Mouse (Mus musculus) liver, adult 2 months (tissue): ENCODE measurements at regions not wholly inside any gene's neighbourhood (a gene's known extent, or its start where the extent isn't known, plus 50 kb on each side); places are given as distances from the start of the nearest gene placed in this dataset.

ENCODE experiments used
- DNase-seq: peaks from one replicate; pipeline ENCODE4 v3.0.0-alpha.2; 2011; ENCODE audit warnings: low read depth, low spot score; ENCODE audit errors: extremely low read depth
- H3K27ac ChIP-seq: fragments of 200-500 bp; replicated peaks from 2 replicates; pipeline ENCODE4 v1.5.1; 2012; ENCODE audit warnings: low read depth, mild to moderate bottlenecking, control low read depth, inconsistent platforms, low read length; ENCODE audit not compliant: insufficient read depth
- H3K27me3 ChIP-seq: fragments of 200-500 bp; 2 replicates; pipeline ENCODE4 v1.6.1; 2012; ENCODE audit warnings: mild to moderate bottlenecking, moderate library complexity, low read length, inconsistent platforms; ENCODE audit not compliant: control insufficient read depth, insufficient read depth
- H3K36me3 ChIP-seq: fragments of 200-500 bp; 2 replicates; pipeline ENCODE4 v1.6.1; 2012; ENCODE audit warnings: low read length, inconsistent platforms; ENCODE audit not compliant: control insufficient read depth, insufficient read depth
- H3K4me1 ChIP-seq: fragments of 200-500 bp; 2 replicates; pipeline ENCODE4 v1.6.1; 2011; ENCODE audit warnings: low read length; ENCODE audit not compliant: control insufficient read depth, insufficient read depth
- H3K4me3 ChIP-seq: fragments of 200-500 bp; 2 replicates; pipeline ENCODE4 v1.5.1; 2011; ENCODE audit warnings: low read depth, mild to moderate bottlenecking, control low read depth, low read length, moderate library complexity; ENCODE audit not compliant: insufficient read depth
- H3K79me2 ChIP-seq: fragments of 200-500 bp; 2 replicates; pipeline ENCODE4 v1.6.1; 2012; ENCODE audit warnings: inconsistent platforms, mild to moderate bottlenecking, low read length, moderate library complexity; ENCODE audit not compliant: control insufficient read depth, insufficient read depth
- H3K9ac ChIP-seq: fragments of 200-500 bp; 2 replicates; pipeline ENCODE4 v1.6.1; 2012; ENCODE audit warnings: low read depth, mild to moderate bottlenecking, control low read depth, inconsistent platforms, low read length
- CTCF ChIP-seq: fragments of 200-500 bp; IDR thresholded peaks from 2 replicates; pipeline ENCODE4 v1.5.1; 2011; ENCODE audit warnings: low read depth, low read length, control low read depth
- POLR2A ChIP-seq: fragments of 200-500 bp; IDR thresholded peaks from 2 replicates; pipeline ENCODE4 v1.6.1; 2011; ENCODE audit warnings: low read length, control low read depth; ENCODE audit not compliant: insufficient read depth; ENCODE audit errors: extremely low read depth
- WGBS: fragments of 180-500 bp; shearing (Covaris S2); methylation state at CpG from one replicate; pipeline ENCODE4 v1.1.7; 2018; 5-methylcytosine and 5-hydroxymethylcytosine counted together

DNA sequence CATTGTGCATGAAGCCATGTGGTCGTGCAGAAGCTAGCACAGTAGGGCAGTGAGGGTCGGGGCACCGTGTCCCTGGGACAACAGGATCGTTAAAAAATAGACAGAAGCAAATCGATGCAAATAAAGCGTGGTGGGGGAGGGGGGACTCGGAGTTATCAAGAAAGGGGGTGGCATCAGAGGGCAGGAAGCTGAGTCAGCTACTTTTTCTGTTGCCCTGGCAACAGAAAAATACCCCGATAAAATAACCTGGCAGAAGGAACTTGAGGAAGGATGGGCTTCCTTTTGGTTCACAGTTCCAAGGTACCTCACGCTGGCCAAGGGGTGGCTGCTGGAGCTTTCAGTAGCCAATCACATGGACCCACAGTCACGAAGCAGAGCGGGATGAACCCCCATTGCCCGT, 176.4 kb downstream of the Dact1 start:
- no peaks in the 10 kb centered on the region for H3K36me3 ChIP-seq
- no peaks in the 10 kb centered on the region for H3K27me3 ChIP-seq
- no peaks in the 10 kb centered on the region for H3K4me1 ChIP-seq
- DNase-seq, result no peak
- H3K4me3 ChIP-seq, result no peak overlapping the region
- 91% methylated on average over 12 of the region's 12 CpGs for whole genome bisulfite sequencing
- no peak for TF ChIP-seq POLR2A
- no peak for TF ChIP-seq CTCF
- no peaks in the 10 kb centered on the region for H3K79me2 ChIP-seq
- H3K9ac ChIP-seq, result no peak overlapping the region
- H3K27ac ChIP-seq, result no peak overlapping the region

DNA sequence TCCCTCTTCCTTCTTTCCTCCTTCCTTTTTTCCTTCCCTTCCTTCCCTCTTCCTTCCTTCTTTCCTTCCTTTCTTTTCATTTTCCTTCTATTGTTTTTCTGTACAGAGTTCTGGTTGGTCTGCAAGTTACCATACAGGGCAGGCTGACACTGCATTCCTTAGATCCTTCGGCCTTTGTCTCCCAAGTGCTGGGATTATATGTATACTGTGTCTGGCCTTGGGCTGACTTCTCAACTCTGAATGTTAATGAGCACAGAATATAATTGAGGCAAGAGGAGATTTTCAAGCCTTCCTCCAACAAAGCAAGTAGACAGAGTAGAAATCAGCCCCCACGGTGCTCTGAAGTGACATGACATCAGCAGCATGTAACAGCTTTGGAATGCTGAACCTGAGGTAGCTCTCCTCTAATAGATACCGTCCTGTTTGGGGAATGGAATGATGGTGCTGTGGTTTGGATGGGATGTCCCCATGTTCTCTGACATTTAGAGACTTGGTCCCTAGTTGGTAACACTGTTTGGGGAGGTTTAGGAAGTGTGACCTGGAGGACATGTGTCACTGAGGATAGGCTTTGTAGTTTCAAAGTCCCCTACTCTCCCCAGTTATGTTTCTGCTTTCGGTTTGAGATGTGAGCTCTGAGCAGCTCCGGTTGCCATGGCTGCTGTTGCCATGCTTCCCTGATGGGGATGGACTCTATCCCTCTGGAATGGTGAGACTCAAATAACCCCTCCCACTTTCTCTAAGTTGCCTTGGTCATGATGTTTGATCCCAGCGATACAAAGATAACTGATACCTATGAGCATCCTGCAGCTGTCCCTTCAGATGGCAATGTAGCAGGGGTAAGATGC, 178.1 kb downstream of the Dact1 start:
- TF ChIP-seq POLR2A (no peak), CTCF (no peak)
- Histone ChIP-seq H3K36me3 (no peaks in the 10 kb centered on the region), H3K9ac (no peak overlapping the region), H3K27me3 (no peaks in the 10 kb centered on the region), H3K27ac (no peak overlapping the region), H3K4me1 (no peaks in the 10 kb centered on the region), H3K79me2 (no peaks in the 10 kb centered on the region), H3K4me3 (no peak overlapping the region)
- no peak for DNase-seq
- 82% methylated on average over 6 of the region's 6 CpGs for WGBS

DNA sequence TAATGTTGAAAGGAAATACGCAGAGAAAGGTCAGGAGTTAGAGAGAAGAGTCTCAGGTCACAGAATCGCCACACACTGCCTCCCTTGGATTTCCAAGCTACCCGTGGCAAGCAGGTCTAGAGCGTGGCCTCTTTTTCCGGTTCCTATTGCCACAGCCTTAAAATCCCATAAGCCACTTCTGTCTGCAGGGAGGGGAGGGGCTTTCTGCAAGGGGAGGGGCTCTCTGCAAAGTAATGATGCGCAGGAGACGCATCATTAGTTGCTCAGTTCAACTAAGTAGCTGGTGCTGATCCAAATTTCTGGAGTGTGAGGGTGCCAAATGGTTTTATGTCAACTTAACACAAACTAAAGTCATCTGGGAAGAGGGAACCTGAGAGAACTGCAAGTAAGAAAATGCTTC, 179.6 kb downstream of the Dact1 start:
- Histone ChIP-seq H3K27me3 (no peaks in the 10 kb centered on the region), H3K9ac (no peak overlapping the region), H3K36me3 (no peaks in the 10 kb centered on the region), H3K27ac (no peak overlapping the region), H3K4me3 (no peak overlapping the region), H3K4me1 (no peaks in the 10 kb centered on the region), H3K79me2 (no peaks in the 10 kb centered on the region)
- WGBS, result 87% methylated on average over 7 of the region's 7 CpGs
- DNase-seq, result no peak
- TF ChIP-seq POLR2A, result no peak
- TF ChIP-seq CTCF, result no peak

DNA sequence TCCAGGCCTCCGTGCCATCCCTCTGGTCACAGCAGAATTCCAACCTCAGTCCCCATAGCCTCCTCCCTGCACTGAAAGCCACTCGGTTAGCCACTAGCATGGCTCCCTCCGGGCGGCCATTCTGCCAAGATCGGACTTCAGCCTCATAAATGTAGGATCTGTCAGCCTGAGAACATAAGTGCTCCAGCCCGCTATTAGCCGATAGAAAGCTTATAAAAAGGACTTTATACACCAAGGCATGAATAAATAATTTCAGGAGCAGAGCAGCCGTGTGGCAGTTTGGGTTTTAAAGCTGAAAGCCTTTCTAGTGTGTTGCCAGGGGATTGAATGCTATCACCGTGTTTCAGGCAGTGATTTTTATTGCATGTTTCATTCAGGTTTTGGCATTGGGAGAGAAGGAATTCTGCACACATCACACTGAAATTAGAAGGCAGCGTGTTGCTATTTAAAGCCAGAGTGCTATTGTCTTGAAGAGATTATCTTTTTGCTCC, 185.2 kb downstream of the Dact1 start:
- H3K79me2 ChIP-seq, result no peaks in the 10 kb centered on the region
- WGBS, result 91% methylated on average over 10 of the region's 10 CpGs
- TF ChIP-seq CTCF, result no peak
- no peak for TF ChIP-seq POLR2A
- no peaks in the 10 kb centered on the region for H3K27me3 ChIP-seq
- H3K27ac ChIP-seq, result no peak overlapping the region
- no peak overlapping the region for H3K9ac ChIP-seq
- no peak overlapping the region for H3K4me3 ChIP-seq
- no peaks in the 10 kb centered on the region for H3K36me3 ChIP-seq
- DNase-seq, result no peak
- H3K4me1 ChIP-seq, result no peaks in the 10 kb centered on the region

DNA sequence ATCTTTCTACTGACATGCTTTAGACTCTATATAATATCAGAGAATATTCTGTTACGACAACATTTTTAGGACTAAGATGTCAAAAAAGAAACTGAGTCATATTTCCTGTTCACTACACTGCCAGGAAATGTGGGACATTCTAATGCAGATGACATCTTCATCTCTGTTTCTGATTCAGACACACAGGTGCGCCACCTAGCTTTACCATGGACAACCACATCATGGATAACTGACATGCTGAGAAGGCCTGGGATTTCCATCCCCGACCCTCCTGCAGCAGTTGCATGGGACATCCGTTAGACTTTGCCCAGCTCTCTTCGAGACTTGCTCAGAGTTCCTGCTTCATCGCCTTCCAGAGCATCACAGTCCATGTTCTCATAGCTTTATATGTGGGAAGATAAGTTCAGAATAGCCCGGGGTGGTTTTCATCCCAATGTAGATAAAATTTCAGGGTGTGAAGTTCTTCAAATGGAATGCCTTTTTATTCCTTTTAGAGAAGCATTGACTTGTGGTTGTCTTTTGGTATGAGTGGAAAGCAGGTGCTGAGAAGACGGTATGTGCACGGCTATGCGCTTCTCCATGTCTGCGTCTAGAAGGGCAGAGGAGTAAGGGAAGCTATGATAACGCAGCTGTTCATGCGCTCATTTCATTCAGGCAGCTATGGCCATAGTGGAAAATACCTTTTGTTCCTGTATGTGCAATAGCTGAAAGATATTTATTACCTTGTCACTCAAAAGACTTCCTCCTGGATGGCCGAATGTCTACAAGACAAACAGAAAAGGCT, 188.8 kb downstream of the Dact1 start:
- H3K4me3 ChIP-seq, result no peak overlapping the region
- 78% methylated on average over 14 of the region's 14 CpGs for WGBS
- DNase-seq, result peak; percentile 21

More for the DNA sequence above, 188.8 kb downstream of the Dact1 start:
- TF ChIP-seq POLR2A, result no peak
- TF ChIP-seq CTCF, result peak; percentile 44
- Histone ChIP-seq H3K79me2 (no peaks in the 10 kb centered on the region), H3K27me3 (no peaks in the 10 kb centered on the region), H3K4me1 (no peaks in the 10 kb centered on the region), H3K36me3 (no peaks in the 10 kb centered on the region), H3K9ac (no peak overlapping the region), H3K27ac (no peak overlapping the region)
